Mouse (Mus musculus): ENCODE results near the gene Nova2. TPM values are rescaled to one million over a fixed set of nuclear protein-coding genes. Genes with fewer than 3 reads are reported as not detected.
A peak's percentile ranks its signal among the peaks of the same experiment; 100 is the strongest.

Gene Nova2
- total RNA-seq, 1 experiment from 2014 or later = 0.14 TPM

DNA sequence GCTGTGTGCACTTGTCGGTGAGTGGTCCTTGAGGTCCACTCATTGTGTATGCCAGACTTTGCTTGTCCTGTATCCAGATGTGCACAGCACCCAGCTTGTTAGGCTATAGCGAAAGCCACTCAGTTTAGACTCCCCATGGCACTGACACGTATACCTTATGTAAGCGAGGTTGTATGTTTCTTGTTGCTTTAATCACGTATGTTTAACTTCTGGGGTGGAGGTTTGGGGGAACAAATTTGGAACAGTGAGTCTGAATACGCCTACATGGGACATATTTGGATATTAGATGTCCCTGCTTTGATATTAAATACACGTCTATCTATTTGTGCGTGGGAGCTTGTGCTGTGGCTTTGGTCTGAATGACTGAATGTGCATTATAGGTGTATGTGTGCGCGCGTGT, 2.4 kb upstream of the Nova2 start:
- ATAC-seq (replicated peaks; ENCODE audit: low read depth, poor library complexity, severe bottlenecking) = no peak

DNA sequence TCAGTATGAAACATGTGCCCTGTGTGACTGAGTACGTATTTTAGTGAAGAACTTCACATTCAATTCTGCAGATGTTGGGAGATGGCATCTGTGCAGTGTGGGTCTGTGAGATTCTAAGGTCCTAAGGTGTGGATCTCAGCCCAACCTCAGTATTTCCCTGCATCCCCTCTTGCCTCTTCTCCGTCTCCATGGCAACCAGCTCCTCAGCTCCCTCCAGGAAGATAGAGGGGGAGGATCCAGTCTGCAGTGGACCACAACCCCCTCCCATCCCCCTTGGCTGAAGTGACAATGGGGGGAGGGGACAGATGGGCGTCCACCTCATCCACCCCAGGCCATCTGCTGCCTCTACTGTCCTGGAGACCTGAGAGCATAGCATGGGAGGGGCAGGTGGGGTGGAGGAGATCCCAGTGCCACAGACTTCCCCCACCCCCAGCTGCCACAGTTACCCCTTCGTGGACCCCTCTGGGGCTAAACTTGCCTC, 1.9 kb upstream of the Nova2 start:
- ATAC-seq (replicated peaks; ENCODE audit: low read depth, poor library complexity, severe bottlenecking) = no peak

DNA sequence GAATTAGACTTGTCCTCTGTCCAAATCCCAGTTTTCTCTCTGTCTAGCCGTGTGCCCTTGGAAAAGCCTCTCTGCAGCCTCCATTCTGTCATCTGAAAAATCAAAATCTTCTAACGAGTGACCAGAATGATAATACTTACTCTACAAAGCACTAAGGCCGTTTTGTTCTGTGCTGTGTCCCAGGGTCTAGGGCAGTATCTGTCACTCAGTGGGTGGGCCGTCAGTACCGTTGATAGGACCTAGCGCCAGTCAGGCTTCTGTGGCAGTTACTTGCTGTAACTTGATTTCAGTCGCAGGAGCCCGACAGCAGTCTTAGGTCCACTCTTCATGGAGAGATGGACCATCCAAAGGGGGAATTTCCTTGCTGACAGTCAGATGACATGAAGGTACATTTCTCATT, 1.4 kb upstream of the Nova2 start:
- ATAC-seq (replicated peaks; ENCODE audit: low read depth, poor library complexity, severe bottlenecking) = no peak

DNA sequence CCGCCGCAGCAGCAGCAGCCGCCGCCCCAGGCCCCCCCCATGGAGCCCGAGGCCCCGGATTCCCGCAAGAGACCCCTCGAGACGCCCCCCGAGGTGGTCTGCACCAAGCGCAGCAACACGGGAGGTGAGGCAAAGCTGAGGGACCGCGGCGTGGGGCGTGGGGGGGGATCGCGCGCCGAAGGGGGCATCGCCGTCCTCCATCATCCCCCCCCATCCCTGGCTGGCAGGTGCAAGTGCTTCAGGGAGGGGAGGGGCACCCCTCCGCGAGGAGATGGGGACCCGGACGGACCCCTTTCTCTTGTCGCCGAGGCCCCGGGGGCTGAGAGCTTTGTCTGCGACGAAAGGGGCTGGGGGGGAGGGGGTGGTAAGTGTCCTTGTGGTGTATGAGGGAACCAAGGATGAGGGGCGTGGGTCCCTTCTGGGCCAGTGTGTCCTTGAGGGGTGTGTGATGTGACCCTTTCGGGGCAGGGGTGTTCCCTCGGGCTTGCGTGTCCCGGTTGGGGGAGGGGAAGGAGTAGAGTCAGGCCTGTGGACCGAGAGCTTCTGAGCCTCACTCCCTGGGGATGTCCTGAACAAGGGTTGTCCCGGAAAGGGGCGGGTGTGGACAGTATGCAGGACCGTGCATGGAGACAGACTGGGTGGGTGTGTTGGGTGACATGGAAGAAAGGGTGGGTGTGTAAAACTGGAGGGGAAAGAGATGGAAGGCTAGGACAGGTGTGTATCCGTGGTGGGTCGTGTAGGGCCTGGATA, 528 bp downstream of the Nova2 start:
- ATAC-seq (replicated peaks; ENCODE audit: low read depth, poor library complexity, severe bottlenecking) = no peak

DNA sequence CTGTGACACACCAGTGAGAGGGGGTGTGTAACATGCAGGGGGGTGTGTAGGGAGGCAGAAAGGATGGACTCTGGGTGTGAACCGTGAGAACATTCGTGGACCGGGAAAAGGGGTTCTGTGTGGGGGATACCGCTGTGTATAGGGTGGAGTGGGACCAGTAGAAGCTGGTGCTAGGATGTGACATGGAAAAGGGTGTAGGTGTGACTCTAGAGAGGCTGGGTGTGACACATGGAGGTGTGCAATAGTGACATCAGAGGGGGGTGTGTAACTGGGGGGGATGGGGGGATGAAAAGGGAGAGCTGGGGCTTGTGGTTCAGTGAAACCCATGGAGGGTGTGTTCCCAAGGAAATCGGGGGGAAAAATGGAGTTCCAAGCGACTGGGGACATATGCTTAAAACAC, 1.2 kb downstream of the Nova2 start:
- ATAC-seq (replicated peaks; ENCODE audit: low read depth, poor library complexity, severe bottlenecking) = no peak

DNA sequence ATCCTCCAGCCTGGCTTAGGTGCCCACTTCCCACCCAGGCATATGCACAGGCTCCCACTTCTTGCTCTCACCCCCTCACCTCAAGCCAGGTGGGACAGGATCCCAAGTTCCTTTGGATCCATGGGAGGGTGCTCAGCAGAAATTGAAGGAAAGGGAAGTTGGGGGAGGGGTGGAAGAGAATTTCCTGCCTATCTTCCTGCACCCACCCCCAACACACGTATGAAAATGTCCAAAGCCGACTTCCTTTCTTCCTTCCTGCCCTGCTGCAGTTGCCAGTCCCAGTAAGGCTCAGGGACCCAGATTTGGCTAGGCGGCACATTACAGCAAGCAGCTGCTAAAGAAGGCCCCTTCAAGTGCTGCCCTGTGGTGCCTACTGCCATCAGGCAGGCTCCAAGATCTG, 2.1 kb downstream of the Nova2 start:
- ATAC-seq (replicated peaks; ENCODE audit: low read depth, poor library complexity, severe bottlenecking) = no peak

DNA sequence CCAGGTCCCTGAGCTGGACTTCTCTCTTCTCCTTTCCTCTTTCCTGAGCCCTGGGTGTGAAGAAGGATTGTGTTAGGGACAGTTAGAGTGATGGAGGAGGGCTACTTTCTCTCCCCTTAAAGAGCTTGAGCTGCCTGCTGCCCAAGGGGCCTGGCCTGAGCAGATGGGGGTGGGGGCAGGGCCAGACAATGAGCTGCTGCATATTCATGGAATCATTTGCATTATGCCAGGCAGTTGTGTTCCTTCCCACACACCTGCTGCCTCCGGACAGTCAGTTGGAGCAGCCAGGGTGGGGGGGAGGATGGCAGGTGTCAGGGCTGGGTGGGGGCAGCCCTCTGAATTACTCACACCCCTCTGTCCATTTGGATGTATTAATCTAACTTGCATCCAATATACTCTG, 16.7 kb downstream of the Nova2 start:
- ATAC-seq (replicated peaks; ENCODE audit: low read depth, poor library complexity, severe bottlenecking) = no peak

DNA sequence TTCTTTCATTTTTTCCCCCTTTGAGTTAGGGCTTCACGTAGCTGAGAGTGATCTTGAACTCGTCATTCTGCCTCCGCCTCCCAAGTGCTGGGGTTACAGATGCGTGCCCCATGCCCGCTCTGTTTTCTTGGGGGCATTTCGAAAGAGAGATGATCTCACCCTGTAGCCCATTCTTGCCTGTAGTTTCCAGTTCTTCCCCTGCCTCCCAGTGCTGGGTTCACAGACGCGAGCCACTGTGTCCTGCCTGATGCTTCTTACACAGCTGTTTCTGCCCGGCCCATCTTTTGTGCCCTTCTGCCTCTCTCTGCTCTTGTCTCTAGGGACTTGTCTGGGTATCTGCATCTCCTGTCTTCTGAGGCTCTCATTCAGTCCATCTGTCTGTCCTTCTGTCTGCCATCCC, 17.1 kb downstream of the Nova2 start:
- no peak for ATAC-seq (replicated peaks; ENCODE audit: low read depth, poor library complexity, severe bottlenecking)

DNA sequence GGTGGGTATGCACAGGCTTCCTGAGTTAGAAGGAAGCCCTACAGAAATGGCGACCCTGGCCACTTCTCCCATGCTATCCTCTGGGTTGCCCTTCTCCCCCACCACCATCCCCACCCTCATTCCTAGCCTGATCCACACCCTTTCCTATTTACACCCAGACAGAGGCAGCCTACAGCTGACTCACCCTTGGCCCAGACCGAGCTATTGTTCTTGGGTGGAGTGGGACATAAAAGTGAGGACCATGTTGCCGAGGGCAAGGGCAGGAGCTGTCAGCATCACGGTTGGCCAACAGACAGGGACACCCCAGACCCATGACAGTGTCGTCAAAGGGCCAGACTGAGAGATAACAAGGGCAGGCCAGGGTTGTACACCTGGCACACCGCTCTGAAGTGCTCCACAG, 22.5 kb downstream of the Nova2 start:
- no peak for ATAC-seq (replicated peaks; ENCODE audit: low read depth, poor library complexity, severe bottlenecking)

DNA sequence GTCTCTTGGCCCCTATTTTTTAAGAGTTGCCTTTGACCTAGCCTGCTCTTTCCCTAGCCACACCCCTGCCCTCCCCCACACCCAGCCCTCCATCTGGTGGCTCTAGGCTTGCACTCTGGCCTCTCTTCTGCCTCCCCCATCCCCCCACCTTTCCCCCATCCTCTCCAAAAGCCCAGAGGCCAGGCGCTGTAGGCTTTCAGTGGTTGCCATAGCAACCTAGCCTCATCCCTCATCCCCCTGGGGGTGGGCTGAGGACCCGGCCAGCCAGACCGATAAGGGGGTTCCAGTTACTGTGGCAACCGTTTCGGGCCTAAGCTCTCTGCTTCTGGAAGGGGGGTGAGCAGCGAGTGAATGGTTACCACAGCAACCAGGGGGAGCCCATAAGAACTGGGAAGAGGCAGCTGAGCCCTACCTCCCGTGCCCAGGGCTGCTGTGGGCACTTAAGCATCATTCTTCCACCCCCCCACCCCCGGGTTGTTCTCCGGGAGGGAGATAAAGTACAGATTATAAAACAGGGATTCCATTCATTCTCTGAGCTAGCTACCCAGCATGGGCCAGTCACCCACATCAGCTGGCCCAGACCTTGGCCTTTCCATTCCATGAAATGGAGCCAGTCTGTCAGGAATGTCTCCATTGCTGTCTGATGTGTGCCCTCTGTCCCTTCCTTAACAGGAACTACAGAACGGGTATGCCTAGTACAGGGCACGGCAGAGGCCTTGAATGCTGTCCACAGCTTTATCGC, 24.3 kb downstream of the Nova2 start:
- ATAC-seq (replicated peaks; ENCODE audit: low read depth, poor library complexity, severe bottlenecking) = no peak

DNA sequence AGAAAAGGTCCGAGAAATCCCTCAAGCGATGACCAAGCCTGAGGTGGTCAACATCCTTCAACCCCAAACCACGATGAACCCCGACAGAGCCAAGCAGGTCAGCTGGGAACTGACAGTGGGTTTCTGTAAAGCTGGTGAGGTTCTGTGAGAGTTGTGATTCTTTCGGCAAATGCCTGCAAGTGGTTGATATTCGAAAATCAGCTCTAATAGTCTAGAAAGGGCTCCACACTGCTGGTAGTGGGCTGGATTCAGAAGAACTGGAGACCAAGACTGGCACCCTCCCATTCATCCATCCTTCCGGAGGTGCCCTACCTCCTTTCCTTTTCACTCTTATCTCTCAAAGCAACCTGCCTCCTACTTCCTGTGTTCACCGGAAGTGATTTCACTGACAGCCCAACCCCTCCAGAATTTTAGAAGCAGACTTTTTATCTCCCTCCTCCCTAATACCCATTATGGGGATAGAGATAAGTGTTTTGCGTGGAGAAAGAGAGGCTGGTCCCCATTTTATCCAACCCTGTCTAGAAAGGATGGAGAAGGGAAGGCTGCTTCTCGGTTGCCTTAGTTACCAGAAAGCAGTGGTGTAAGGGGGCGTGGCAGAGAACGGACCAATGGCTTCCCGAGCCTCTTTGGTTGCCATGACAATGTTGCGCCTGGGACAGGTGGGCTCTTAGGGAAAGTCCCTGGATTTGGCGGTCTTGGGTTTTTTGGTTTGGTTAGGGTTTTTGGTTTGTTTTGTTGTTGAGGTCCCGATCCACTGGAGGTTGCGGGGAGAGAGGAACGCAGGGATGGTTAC, 25.0 kb downstream of the Nova2 start:
- peak; percentile 83 for ATAC-seq (replicated peaks; ENCODE audit: low read depth, poor library complexity, severe bottlenecking)

DNA sequence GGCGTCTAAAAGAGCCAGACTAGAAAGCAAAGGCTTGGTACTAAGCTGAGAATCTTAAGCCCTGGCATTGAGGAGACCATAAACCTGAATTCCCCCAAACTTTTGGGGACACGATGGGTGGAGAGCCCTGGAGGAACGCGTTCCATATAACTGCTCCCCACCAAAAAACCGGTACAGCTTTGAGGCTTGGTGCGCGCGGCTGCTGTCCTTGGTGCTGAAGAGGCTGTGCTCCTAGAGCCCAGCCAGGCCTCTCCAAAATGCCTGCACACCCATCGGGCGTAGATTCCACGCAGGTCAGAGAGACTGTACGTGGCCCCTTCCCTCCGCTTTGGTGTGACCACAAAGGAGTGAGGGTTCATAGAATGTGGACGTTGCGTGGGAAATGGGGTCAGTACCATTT, 25.7 kb downstream of the Nova2 start:
- ATAC-seq (replicated peaks; ENCODE audit: low read depth, poor library complexity, severe bottlenecking) = peak; percentile 84

DNA sequence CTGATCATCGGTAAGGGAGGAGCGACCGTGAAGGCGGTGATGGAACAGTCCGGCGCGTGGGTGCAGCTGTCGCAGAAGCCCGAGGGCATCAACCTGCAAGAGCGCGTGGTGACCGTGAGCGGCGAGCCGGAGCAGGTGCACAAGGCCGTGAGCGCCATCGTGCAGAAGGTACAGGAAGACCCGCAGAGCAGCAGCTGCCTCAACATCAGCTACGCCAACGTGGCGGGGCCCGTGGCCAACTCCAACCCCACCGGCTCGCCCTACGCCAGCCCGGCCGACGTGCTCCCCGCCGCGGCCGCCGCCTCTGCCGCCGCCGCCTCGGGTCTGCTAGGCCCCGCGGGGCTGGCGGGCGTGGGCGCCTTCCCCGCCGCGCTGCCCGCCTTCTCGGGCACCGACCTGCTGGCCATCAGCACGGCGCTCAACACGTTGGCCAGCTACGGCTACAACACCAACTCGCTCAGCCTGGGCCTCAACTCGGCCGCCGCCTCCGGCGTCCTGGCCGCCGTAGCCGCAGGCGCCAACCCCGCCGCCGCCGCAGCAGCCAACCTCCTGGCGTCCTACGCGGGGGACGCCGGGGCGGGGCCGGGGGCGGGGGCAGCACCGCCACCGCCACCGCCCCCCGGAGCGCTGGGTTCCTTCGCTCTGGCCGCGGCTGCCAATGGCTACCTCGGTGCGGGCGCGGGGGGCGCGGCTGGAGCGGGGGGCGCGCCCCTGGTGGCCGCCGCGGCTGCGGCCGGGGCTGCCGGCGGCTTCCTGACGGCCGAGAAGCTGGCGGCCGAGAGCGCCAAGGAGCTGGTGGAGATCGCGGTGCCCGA, 32.1 kb downstream of the Nova2 start:
- peak; percentile 23; the same call in 1 of the 2 replicates for ATAC-seq (replicated peaks; ENCODE audit: low read depth, poor library complexity, severe bottlenecking)

DNA sequence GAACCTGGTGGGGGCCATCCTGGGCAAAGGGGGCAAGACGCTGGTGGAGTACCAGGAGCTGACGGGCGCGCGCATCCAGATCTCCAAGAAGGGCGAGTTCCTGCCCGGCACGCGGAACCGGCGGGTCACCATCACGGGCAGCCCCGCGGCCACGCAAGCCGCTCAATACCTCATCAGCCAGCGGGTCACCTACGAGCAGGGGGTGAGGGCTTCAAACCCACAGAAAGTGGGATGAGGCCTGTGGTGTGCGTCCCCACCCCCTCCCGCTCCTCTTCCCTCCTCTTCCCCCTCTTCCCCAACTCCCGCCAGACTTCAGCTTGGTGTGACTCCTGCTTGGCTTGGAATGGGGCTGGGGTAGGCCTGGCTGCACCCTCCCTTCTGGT, 32.7 kb downstream of the Nova2 start:
- ATAC-seq (replicated peaks; ENCODE audit: low read depth, poor library complexity, severe bottlenecking) = 0 out of 2 replicates have a peak, but pooled peaks have one; percentile 16

DNA sequence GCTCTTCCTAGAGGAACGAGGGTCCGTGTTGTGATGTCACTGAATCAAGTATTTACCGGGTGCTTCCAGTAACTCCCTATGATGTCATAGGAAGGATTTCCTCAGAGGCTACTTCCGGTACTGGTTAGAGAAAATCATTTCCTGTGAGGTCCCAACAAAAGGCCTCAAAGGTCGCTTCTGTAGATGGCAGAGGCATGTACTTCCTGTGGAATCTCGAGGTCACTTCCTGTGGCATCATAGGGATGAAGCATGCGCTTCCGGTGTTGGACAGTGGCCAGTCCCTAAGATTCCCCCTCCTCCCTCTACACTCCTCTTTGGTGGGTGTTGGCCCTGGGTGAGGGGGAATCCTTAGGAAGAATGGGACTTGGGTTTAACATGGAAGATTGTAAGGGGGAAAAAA, 33.8 kb downstream of the Nova2 start:
- ATAC-seq (replicated peaks; ENCODE audit: low read depth, poor library complexity, severe bottlenecking) = no peak

DNA sequence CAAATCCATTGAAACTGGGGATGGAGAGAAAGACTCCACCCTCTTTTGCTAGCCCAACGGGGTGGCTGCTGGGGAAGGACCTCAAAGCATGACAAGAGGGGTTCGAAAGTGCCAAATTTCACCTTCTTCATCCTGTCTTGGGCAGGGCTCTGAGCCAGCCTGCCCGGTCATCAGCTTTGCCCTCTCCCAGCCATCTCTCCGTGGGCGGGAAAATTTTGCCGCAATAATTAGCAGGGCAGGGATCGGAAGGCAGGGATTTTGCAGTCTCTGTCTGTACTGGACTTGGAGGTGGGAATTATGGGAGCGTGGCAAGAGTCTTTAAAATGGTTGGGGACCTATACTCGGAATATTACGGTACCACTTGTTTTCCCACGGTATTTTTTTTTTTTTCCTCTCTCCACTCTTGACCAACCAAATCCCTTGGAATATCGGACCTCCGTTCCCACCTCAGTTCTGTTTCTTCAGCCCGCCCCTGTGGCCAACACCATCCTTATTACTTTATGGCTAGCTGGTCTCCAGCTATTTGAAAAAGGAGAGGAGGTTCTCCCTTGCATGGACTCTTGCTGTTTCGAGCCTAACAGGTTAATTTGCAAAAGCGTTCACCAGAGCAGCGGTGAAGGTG, 36.6 kb downstream of the Nova2 start:
- ATAC-seq (replicated peaks; ENCODE audit: low read depth, poor library complexity, severe bottlenecking) = no peak

DNA sequence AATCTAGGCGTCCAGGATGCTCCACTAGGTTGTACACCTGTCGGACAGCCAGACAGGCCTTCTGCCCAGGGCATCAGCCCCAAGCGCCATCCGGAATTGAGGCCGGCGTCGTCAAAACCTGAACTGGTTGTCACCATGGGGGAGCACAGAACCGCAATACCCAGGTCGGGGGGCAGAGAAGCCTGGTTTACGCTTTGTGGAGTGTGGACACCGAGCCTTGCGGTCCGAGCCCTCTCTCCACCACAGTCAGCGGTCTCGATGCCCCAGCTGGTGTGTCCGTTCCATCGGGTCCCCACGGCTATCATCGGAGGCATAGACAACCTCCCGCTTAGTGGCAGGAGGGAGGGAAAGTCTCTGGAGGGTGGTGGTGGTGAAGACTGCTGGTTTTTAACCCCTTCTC, 37.1 kb downstream of the Nova2 start:
- no peak for ATAC-seq (replicated peaks; ENCODE audit: low read depth, poor library complexity, severe bottlenecking)

DNA sequence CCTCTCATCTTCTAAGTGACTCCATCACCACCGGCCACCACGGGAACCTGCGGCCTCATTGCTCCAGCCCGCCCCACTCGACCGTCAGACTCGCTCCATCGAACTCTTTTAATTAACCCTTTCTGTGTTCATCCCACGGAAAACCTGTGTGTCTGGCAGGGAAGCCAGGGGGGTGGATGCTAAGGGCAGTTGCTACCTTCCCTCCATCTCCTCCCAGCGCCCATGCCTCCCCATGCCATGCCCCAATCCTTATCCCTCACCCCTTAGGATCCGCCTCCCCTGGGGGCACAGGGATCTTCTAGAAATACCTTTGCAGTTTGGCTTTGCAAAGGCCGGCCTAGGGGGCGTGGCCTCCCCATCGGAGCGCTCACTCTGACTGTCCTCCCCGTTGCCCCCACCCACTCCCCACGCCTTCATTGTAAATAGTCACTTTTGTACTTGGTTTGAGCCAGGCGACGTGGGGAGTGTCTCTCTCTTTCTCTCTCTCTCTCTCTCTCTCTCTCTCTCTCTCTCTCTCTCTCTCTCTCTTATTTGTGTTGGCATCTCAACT, 37.7 kb downstream of the Nova2 start:
- ATAC-seq (replicated peaks; ENCODE audit: low read depth, poor library complexity, severe bottlenecking) = no peak

DNA sequence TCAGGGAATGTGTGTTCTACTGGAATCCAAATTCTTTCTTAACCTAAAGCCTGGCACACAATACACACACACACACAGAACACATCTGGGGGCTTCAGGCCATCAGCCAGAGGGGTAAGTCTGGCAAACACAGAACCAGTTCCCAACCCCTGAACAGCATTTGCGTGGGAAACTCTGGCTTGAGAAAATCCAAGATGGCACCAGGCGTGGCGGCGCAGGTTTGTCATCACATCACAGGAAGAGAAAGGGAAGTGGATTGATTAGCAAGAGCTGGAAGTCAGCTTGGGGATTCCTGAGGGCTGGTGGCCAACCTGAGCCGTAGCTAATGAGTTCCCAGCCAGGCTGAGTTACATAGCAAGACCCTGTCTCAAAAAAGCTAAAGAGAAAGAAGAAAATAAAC, 39.6 kb downstream of the Nova2 start:
- ATAC-seq (replicated peaks; ENCODE audit: low read depth, poor library complexity, severe bottlenecking) = no peak

All from common myeloid progenitor, adult 5-6 weeks (primary cell).